Comparison of ENCODE assay signal across 13 mouse cellular contexts in genomic region chr5:92204162-92205036, GRCm38 (mm10). TPM values are rescaled to one million over a fixed set of nuclear protein-coding genes. Genes with fewer than 3 reads are reported as not detected.
DNase-seq lines count a peak whose midpoint lies in the region; ATAC-seq lines count a peak whose summit lies in the region.
"Had no signal": no experiment of that assay in that cellular context is flagged by ENCODE, and none has a peak within 500 bp of the region (broad histone marks: within the 10 kb centered on the region; RNA-seq: fewer than 3 reads in every experiment).

No protein-coding gene starts in this region.

- DNase-seq in heart, postnatal 25 days (ENCODE audit: low spot score): no peak
- DNase-seq in CD4-positive helper T cell, adult 2 months (ENCODE audit: low read depth, low spot score): peak; percentile 39
- DNase-seq in c-Kit-positive CD71-positive TER-119-positive erythroid progenitor cells, embryonic 14.5 days (ENCODE audit: low spot score): peak; percentile 13
- DNase-seq in left cerebral cortex, adult 9 months (ENCODE audit: low spot score in 2 of 2): no peak
- DNase-seq in thymus, postnatal 4 days: no peak
- DNase-seq in adrenal gland, postnatal 25 days: no peak

- peaks cover 51% of the 10 kb centered on the region for H3K36me3 ChIP-seq in heart, embryonic 12.5 days
- H3K36me3 ChIP-seq in liver, embryonic 12.5 days: peaks cover 54% of the 10 kb centered on the region

- WGBS in heart, embryonic 12.5 days: 39% methylated on average over 6 of the region's 6 CpGs
- 48% methylated on average over 6 of the region's 6 CpGs for WGBS in liver, embryonic 12.5 days (ENCODE audit: insufficient replicate concordance)

- no peak overlapping the region for H3K9ac ChIP-seq in heart, embryonic 12.5 days
- H3K9ac ChIP-seq in liver, embryonic 12.5 days: no peak overlapping the region
- H3K9ac ChIP-seq: forebrain, embryonic 12.5 days had no signal

- intact Hi-C loops in heart, postnatal 25 days (cut with DNase I): no loop called here

- no peak overlapping the region for H3K4me3 ChIP-seq in heart, embryonic 12.5 days
- no peak overlapping the region for H3K4me3 ChIP-seq in liver, embryonic 12.5 days
- H3K4me3 ChIP-seq: forebrain, embryonic 12.5 days had no signal

- H3K27me3 ChIP-seq in heart, embryonic 12.5 days (replicated peaks): no peaks in the 10 kb centered on the region
- H3K27me3 ChIP-seq in liver, embryonic 12.5 days (replicated peaks): 0 out of 2 replicates have a peak, but pooled peaks cover 3% of the 10 kb centered on the region
- H3K27me3 ChIP-seq: forebrain, embryonic 12.5 days had no signal

- peak overlapping the region; percentile 16; the same call in 1 of the 2 replicates for H3K27ac ChIP-seq in heart, embryonic 12.5 days (ENCODE audit: poor library complexity, severe bottlenecking)
- no peak overlapping the region for H3K27ac ChIP-seq in liver, embryonic 12.5 days
- H3K27ac ChIP-seq: forebrain, embryonic 12.5 days had no signal

- no peaks in the 10 kb centered on the region for H3K9me3 ChIP-seq in heart, embryonic 12.5 days (replicated peaks)
- H3K9me3 ChIP-seq in liver, embryonic 12.5 days (replicated peaks): no peaks in the 10 kb centered on the region
- H3K9me3 ChIP-seq: forebrain, embryonic 12.5 days had no signal

- H3K4me1 ChIP-seq in heart, embryonic 12.5 days (replicated peaks): peaks cover 13% of the 10 kb centered on the region
- H3K4me1 ChIP-seq in liver, embryonic 12.5 days: peaks cover 21% of the 10 kb centered on the region
- H3K4me1 ChIP-seq: forebrain, embryonic 12.5 days had no signal

- ATAC-seq in heart, embryonic 12.5 days (ENCODE audit: insufficient number of reproducible peaks, low FRiP score): 0 out of 2 replicates have a peak, but pooled peaks have one; percentile 68
- peak; percentile 66 for ATAC-seq in liver, embryonic 12.5 days

- no peak overlapping the region for H3K4me2 ChIP-seq in heart, embryonic 12.5 days
- H3K4me2 ChIP-seq in liver, embryonic 12.5 days: no peak overlapping the region
- H3K4me2 ChIP-seq: forebrain, embryonic 12.5 days had no signal

RNA-seq across cellular contexts. Expression of gene U90926, which starts 10.8 kb away (rescaled TPM):
- polyA plus RNA-seq in heart, embryonic 12.5 days (2016; fragmentation: Nextera tagmentation; extraction: Ambion mirVana): not detected in 2 replicates
- not detected for total RNA-seq in heart, postnatal 25 days (2021)
- polyA plus RNA-seq in liver, embryonic 12.5 days (2016; fragmentation: Nextera tagmentation; extraction: Ambion mirVana): not detected in 2 replicates
- total RNA-seq in adrenal gland, postnatal 25 days (2021): not detected in 2 replicates
- total RNA-seq: left cerebral cortex, postnatal 36 days had no signal
- polyA plus RNA-seq: forebrain, embryonic 12.5 days; gonadal fat pad, adult 2 months; spleen, adult 2 months had no signal

RNA-seq across cellular contexts. Expression of gene Ppef2, which starts 51.7 kb away (rescaled TPM):
- not detected in 2 replicates for polyA plus RNA-seq in heart, embryonic 12.5 days (2016; fragmentation: Nextera tagmentation; extraction: Ambion mirVana)
- under 1 TPM in 1 of 2 experiments, not detected in 1; 0.16 TPM for total RNA-seq in heart, postnatal 25 days (2021)
- not detected in 2 replicates for polyA plus RNA-seq in liver, embryonic 12.5 days (2016; fragmentation: Nextera tagmentation; extraction: Ambion mirVana)
- 0.18 TPM in 1 of 2 replicates, not detected in the other for total RNA-seq in adrenal gland, postnatal 25 days (2021)
- polyA plus RNA-seq: C2C12 had no signal

Comparison
In these comparisons a context has a peak if more than half of its experiments do, and no peak if none do; other contexts are left out.
1. DNase-seq: peak in CD4-positive helper T cell, adult 2 months (single experiment) and c-Kit-positive CD71-positive TER-119-positive erythroid progenitor cells, embryonic 14.5 days (single experiment); none in heart, postnatal 25 days (single experiment), left cerebral cortex, adult 9 months (0 of 2), thymus, postnatal 4 days (single experiment) and adrenal gland, postnatal 25 days (single experiment).